Mouse (Mus musculus) mesoderm, embryonic 11.5 days (tissue): ENCODE data around the gene Iqgap2.

Experiments
- DNase-seq: peaks from one replicate; pipeline ENCODE4 v3.0.0-alpha.2; 2012; ENCODE audit warnings: low read depth, low spot score

The Iqgap2 gene

GRCm38 (mm10) chr13:95618859-95619258, 272.9 kb downstream of the Iqgap2 start:
- no peak for DNase-seq

GRCm38 (mm10) chr13:95618309-95618712, 273.4 kb downstream of the Iqgap2 start, which contains the start of gene F2r:
F2r (minus strand) TSS chr13:95618487.
- peak; percentile 92 for DNase-seq

- DNase-seq: no peak
These were observed 274.0 kb downstream of the Iqgap2 start for GRCm38 (mm10) chr13:95617671-95618171.

GRCm38 (mm10) chr13:95617082-95617670, 274.5 kb downstream of the Iqgap2 start:
- DNase-seq: no peak

- no peak for DNase-seq
These were observed 275.2 kb downstream of the Iqgap2 start for GRCm38 (mm10) chr13:95616512-95616911.

GRCm38 (mm10) chr13:95614757-95615156, 277.0 kb downstream of the Iqgap2 start:
- DNase-seq: no peak

GRCm38 (mm10) chr13:95612243-95612642, 279.5 kb downstream of the Iqgap2 start:
- no peak for DNase-seq

GRCm38 (mm10) chr13:95611752-95612151, 280.0 kb downstream of the Iqgap2 start:
- DNase-seq: no peak

- DNase-seq: no peak
These were observed 280.7 kb downstream of the Iqgap2 start for GRCm38 (mm10) chr13:95610786-95611562.

- no peak for DNase-seq
These were observed 282.7 kb downstream of the Iqgap2 start for GRCm38 (mm10) chr13:95609088-95609420.

- no peak for DNase-seq
These were observed 283.2 kb downstream of the Iqgap2 start for GRCm38 (mm10) chr13:95608416-95609087.

- no peak for DNase-seq
These were observed 284.7 kb downstream of the Iqgap2 start for GRCm38 (mm10) chr13:95607019-95607418.

GRCm38 (mm10) chr13:95604288-95604687, 287.4 kb downstream of the Iqgap2 start:
- no peak for DNase-seq

- no peak for DNase-seq
These were observed 291.8 kb downstream of the Iqgap2 start for GRCm38 (mm10) chr13:95599833-95600359.

- DNase-seq: no peak
These were observed 293.3 kb downstream of the Iqgap2 start for GRCm38 (mm10) chr13:95598232-95598920.

GRCm38 (mm10) chr13:95597578-95597977, 294.1 kb downstream of the Iqgap2 start:
- no peak for DNase-seq

GRCm38 (mm10) chr13:95596689-95597088, 295.0 kb downstream of the Iqgap2 start:
- DNase-seq: no peak

GRCm38 (mm10) chr13:95595921-95596320, 295.8 kb downstream of the Iqgap2 start:
- no peak for DNase-seq

- no peak for DNase-seq
These were observed 296.3 kb downstream of the Iqgap2 start for GRCm38 (mm10) chr13:95595411-95595810.

- DNase-seq: no peak
These were observed 298.9 kb downstream of the Iqgap2 start for GRCm38 (mm10) chr13:95592860-95593259.

- no peak for DNase-seq
These were observed 300.1 kb downstream of the Iqgap2 start for GRCm38 (mm10) chr13:95591606-95592005.

- no peak for DNase-seq
These were observed 304.1 kb downstream of the Iqgap2 start for GRCm38 (mm10) chr13:95587628-95588027.
